Mouse (Mus musculus): ENCODE results near the gene Ddx58. TPM values are rescaled to one million over a fixed set of nuclear protein-coding genes. Genes with fewer than 3 reads are reported as not detected.

Ddx58 gene
- 2.9 and 4.0 TPM in 2 replicates for polyA plus RNA-seq (2012; rRNA removed)

DNA sequence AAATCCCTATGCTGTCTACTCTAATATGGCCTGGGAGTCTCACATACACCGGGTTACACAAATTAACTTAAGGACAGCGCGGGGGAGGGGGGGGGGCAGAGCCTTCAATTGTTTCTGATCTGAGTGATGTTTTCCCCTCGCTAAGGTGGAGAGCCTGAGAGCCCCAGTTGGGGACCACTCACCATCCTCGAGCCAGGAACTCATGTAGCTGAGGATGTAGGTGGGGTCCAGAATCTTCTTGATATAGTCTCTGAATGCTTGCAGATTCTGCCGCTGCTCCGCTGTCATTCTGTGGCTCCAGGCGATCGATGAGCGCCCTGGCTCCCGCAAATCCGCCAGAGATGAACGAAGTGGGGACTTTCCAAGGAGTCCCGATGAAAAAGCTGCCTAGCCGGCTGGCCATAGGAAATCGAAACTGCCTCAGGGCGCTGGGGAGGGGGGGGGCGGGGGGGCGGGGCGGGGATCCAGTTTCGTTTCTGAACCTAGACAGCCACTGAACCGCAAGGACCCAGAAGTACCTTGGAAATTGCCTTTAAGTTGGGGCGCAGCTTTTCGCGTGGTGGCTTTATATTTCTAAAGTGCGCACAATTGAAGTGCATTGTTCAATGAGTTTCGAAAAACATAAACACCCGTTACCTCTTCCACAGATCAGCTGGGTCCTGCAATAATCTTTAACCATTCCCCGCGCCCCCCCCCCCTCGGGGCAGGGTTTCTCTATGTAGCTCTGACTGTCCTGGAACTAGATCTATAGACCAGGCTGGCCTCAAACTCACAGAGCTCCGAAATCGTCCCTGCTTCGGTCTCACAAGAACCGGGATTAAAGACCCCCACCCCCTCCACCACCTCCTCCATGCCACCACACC is at the start of gene Ddx58:
Gene Ddx58, minus strand, starts transcription at position 420 of the 863 bp plus-strand sequence.

DNA sequence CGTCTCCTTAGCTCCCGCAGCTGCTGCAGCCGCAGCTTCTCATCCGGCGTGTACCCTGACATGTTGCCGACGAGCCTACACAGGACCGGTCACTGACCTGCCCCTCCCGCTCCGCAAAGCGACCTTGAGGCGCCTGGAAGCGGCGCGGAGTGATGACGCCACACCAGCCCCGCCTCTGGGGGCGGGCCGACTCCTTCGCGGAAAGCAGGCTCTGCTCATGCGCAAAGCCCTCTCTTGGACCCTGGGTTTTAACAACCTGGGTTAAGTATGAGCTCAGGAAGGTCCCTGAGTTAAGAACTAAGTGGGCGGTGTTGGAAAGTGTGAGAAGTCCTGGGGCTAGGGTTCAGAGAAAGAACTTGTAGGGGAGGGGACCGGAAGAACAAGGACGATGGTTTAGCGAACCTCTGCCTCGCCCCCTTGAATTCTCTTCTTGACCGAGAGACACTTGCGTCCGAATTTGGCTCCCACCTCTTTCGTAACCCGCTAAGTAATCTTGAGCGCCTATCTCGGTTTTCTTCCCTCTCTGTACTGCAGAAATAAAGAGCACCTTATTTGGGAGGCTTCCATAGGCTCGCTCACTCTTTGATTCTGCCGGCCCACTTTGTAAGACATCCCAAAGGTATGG is 39.8 kb upstream of the Ddx58 start, which contains the start of gene Ndufb6:
Gene Ndufb6, minus strand, starts transcription at position 146 of the 625 bp plus-strand sequence.

DNA sequence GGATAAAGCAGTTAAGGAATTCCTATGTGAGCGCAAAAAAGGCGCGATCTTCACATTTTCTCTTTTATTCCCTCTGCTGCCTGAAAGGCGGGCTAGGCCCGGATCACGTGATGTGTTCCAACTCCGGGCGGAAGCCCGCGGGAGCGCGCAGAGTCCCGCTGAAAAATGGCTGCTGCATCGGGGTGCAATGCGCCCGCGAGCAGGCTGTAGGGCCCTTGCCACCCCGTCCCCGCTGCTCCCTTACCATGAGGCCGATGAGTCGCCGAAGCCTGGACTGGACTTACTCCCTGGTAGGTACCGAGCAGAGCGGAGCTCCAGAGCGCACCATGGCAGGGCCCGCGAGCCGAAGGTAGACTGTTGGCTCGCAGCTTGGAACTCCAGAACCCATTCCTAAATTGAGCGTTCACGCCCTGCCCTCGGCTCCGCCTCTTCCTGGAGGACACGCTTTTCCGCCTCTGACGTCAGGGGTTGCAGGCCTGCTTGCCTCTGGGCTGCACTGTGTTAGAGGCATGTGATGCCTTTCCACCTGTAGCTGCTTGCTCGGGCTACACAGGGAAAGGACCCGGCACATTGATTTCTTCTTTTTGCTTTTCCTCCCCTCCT is 29.9 kb upstream of the Ddx58 start, which contains the start of the genes Smim27 and Topors:
Gene Smim27, plus strand, starts transcription at position 150 of the 603 bp plus-strand sequence.
Gene Topors, minus strand, starts transcription at position 421 of the 603 bp plus-strand sequence.

Other genes starting within 250 kb of the Ddx58 start
- 45.5 and 51.6 TPM in 2 replicates for gene Aco1, start 96.7 kb downstream of the Ddx58 start, polyA plus RNA-seq (2012; rRNA removed)
- gene Smim27, start 29.8 kb upstream of the Ddx58 start, polyA plus RNA-seq (2012; rRNA removed): 8.0 and 10.3 TPM in 2 replicates
- gene Topors, start 30.0 kb upstream of the Ddx58 start, polyA plus RNA-seq (2012; rRNA removed): 26.2 and 27.2 TPM in 2 replicates
- gene Ndufb6, start 39.6 kb upstream of the Ddx58 start, polyA plus RNA-seq (2012; rRNA removed): 94.7 and 127 TPM in 2 replicates
- gene Tmem215, start 232.4 kb upstream of the Ddx58 start, polyA plus RNA-seq (2012; rRNA removed): 0.11 and 0.21 TPM in 2 replicates